Mouse (Mus musculus): ENCODE measurements at regions not wholly inside any gene's neighbourhood (a gene's known extent, or its start where the extent isn't known, plus 50 kb on each side); places are given as distances from the start of the nearest gene placed in this dataset.

DNA sequence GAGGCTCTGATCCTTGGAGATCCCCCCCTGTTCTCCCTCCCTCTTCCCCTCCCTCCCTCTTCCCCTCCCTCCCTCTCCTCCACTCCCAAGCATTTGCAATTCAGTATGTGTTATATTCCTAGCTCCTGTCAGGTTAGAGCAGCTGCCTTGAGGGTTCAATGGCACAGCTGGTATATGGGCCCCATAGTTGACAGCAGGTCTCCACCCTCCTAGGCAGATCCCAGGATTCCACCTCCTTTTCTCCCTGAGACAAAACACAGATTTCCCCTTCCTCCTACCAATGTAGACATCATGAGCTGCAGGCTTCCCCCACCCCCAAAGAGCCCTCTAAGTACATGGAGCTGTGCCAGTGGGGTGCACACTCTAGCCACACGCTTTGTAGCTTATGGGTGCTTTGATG lies 137.8 kb downstream of the Unc5cl start:
- H3K79me2 ChIP-seq (ENCODE audit: control insufficient read depth, insufficient read depth): no peaks in the 10 kb centered on the region
- H3ac ChIP-seq (ENCODE audit: control insufficient read depth, insufficient read length): no peak overlapping the region
- TF ChIP-seq TCF3 (IDR thresholded peaks at IDR 0.05; ENCODE audit: insufficient read length, low read depth) (no peak), CEBPB (IDR thresholded peaks at IDR 0.05; ENCODE audit: insufficient read depth, poor library complexity, severe bottlenecking) (no peak), MYOD1 (IDR thresholded peaks at IDR 0.05; ENCODE audit: control insufficient read depth in 1 of 3, insufficient read length in 2 of 3, low read depth in 2 of 3) (no peak), E2F4 (IDR thresholded peaks at IDR 0.05; ENCODE audit: insufficient read depth) (no peak), REST (IDR thresholded peaks at IDR 0.05; ENCODE audit: insufficient read depth, insufficient read length) (no peak), MAX (IDR thresholded peaks at IDR 0.05; ENCODE audit: low read depth) (no peak), SRF (IDR thresholded peaks at IDR 0.05; ENCODE audit: control insufficient read depth, insufficient read length, low read depth) (no peak), POLR2A (IDR thresholded peaks at IDR 0.05; ENCODE audit: insufficient read length, low read depth) (no peak), MYOG (IDR thresholded peaks at IDR 0.05; ENCODE audit: control insufficient read depth in 1 of 3, insufficient read depth in 1 of 3, insufficient read length in 2 of 3, low read depth in 2 of 3) (no peak)
- no peaks in the 10 kb centered on the region for H3K36me3 ChIP-seq (ENCODE audit: control insufficient read depth, insufficient read depth)
- no peaks in the 10 kb centered on the region for H3K27me3 ChIP-seq (ENCODE audit: control insufficient read depth, insufficient read depth, insufficient read length)
- no peak overlapping the region for H3K4me3 ChIP-seq
- no peak overlapping the region for H3K4me2 ChIP-seq (ENCODE audit: low read depth)

DNA sequence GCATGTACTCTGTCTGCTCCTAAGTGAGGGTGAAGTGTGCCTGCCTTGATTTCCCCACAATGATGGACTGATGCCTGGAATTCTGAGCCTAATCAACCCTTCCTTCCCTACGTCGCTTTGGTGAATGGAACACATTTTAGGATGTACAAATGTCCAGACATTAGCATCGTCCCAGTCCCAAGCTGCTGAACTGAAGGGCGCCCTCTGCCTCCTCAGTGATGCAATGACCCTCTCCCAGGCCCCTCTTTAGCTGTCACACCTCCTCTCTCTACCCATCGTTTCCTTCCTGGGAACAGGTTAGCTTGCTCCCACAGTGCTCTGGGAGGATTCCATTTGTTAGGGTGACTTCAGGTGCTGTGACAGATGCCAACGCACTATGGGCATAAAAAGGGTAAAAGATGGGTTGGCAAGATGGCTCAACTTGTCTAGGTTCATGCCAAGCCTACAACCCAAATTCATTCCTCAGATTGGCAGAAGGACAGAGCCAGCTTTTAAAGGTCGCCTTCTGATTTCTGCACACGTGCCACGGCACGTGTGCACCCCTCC lies 140.8 kb downstream of the Unc5cl start:
- Histone ChIP-seq H3K79me2 (ENCODE audit: control insufficient read depth, insufficient read depth) (no peaks in the 10 kb centered on the region), H3K36me3 (ENCODE audit: control insufficient read depth, insufficient read depth) (no peaks in the 10 kb centered on the region), H3K4me2 (ENCODE audit: low read depth) (no peak overlapping the region), H3ac (ENCODE audit: control insufficient read depth, insufficient read length) (no peak overlapping the region), H3K27me3 (ENCODE audit: control insufficient read depth, insufficient read depth, insufficient read length) (no peaks in the 10 kb centered on the region), H3K4me3 (no peak overlapping the region)
- TF ChIP-seq TCF12 (IDR thresholded peaks at IDR 0.05; ENCODE audit: insufficient read depth, poor library complexity, severe bottlenecking) (no peak), POLR2AphosphoS2 (IDR thresholded peaks at IDR 0.05; ENCODE audit: insufficient read length, low read depth) (no peak), MYOG (IDR thresholded peaks at IDR 0.05; ENCODE audit: control insufficient read depth in 1 of 3, insufficient read depth in 1 of 3, insufficient read length in 2 of 3, low read depth in 2 of 3) (no peak), TCF3 (IDR thresholded peaks at IDR 0.05; ENCODE audit: insufficient read length, low read depth) (no peak), MYOD1 (IDR thresholded peaks at IDR 0.05; ENCODE audit: control insufficient read depth in 1 of 3, insufficient read length in 2 of 3, low read depth in 2 of 3) (no peak)

- Histone ChIP-seq H3K4me2 (ENCODE audit: low read depth) (no peak overlapping the region), H3K79me2 (ENCODE audit: control insufficient read depth, insufficient read depth) (no peaks in the 10 kb centered on the region), H3K27me3 (ENCODE audit: control insufficient read depth, insufficient read depth, insufficient read length) (no peaks in the 10 kb centered on the region), H3K36me3 (ENCODE audit: control insufficient read depth, insufficient read depth) (no peaks in the 10 kb centered on the region), H3ac (ENCODE audit: control insufficient read depth, insufficient read length) (no peak overlapping the region), H3K4me3 (no peak overlapping the region)
- no peak for TF ChIP-seq POLR2A (IDR thresholded peaks at IDR 0.05; ENCODE audit: insufficient read length, low read depth)
- no peak for TF ChIP-seq POLR2AphosphoS2 (IDR thresholded peaks at IDR 0.05; ENCODE audit: insufficient read length, low read depth)
- TF ChIP-seq CEBPB (IDR thresholded peaks at IDR 0.05; ENCODE audit: insufficient read depth, poor library complexity, severe bottlenecking): no peak
- no peak for TF ChIP-seq REST (IDR thresholded peaks at IDR 0.05; ENCODE audit: insufficient read depth, insufficient read length)
- no peak for TF ChIP-seq SRF (IDR thresholded peaks at IDR 0.05; ENCODE audit: control insufficient read depth, insufficient read length, low read depth)
- no peak for TF ChIP-seq MAX (IDR thresholded peaks at IDR 0.05; ENCODE audit: low read depth)
- TF ChIP-seq MYOG (IDR thresholded peaks at IDR 0.05; ENCODE audit: control insufficient read depth in 1 of 3, insufficient read depth in 1 of 3, insufficient read length in 2 of 3, low read depth in 2 of 3): no peak
- TF ChIP-seq TCF12 (IDR thresholded peaks at IDR 0.05; ENCODE audit: insufficient read depth, poor library complexity, severe bottlenecking): no peak
Observed at GRCm38 (mm10) chr17:48596406-48596805, 141.7 kb downstream of the Unc5cl start.

- TF ChIP-seq TCF12 (IDR thresholded peaks at IDR 0.05; ENCODE audit: insufficient read depth, poor library complexity, severe bottlenecking) (no peak), USF1 (IDR thresholded peaks at IDR 0.05; ENCODE audit: low read depth) (no peak), E2F4 (IDR thresholded peaks at IDR 0.05; ENCODE audit: insufficient read depth) (no peak), REST (IDR thresholded peaks at IDR 0.05; ENCODE audit: insufficient read depth, insufficient read length) (no peak), SRF (IDR thresholded peaks at IDR 0.05; ENCODE audit: control insufficient read depth, insufficient read length, low read depth) (no peak), MYOG (IDR thresholded peaks at IDR 0.05; ENCODE audit: control insufficient read depth in 1 of 3, insufficient read depth in 1 of 3, insufficient read length in 2 of 3, low read depth in 2 of 3) (no peak), POLR2A (IDR thresholded peaks at IDR 0.05; ENCODE audit: insufficient read length, low read depth) (no peak), CEBPB (IDR thresholded peaks at IDR 0.05; ENCODE audit: insufficient read depth, poor library complexity, severe bottlenecking) (no peak), MYOD1 (IDR thresholded peaks at IDR 0.05; ENCODE audit: control insufficient read depth in 1 of 3, insufficient read length in 2 of 3, low read depth in 2 of 3) (no peak), MAX (IDR thresholded peaks at IDR 0.05; ENCODE audit: low read depth) (no peak), TCF3 (IDR thresholded peaks at IDR 0.05; ENCODE audit: insufficient read length, low read depth) (no peak), POLR2AphosphoS2 (IDR thresholded peaks at IDR 0.05; ENCODE audit: insufficient read length, low read depth) (no peak)
- Histone ChIP-seq H3K4me2 (ENCODE audit: low read depth) (no peak overlapping the region), H3K36me3 (ENCODE audit: control insufficient read depth, insufficient read depth) (no peaks in the 10 kb centered on the region), H3K79me2 (ENCODE audit: control insufficient read depth, insufficient read depth) (no peaks in the 10 kb centered on the region), H3K27me3 (ENCODE audit: control insufficient read depth, insufficient read depth, insufficient read length) (no peaks in the 10 kb centered on the region), H3ac (ENCODE audit: control insufficient read depth, insufficient read length) (no peak overlapping the region), H3K4me3 (no peak overlapping the region)
Observed at GRCm38 (mm10) chr17:48597301-48597700, 142.6 kb downstream of the Unc5cl start.

DNA sequence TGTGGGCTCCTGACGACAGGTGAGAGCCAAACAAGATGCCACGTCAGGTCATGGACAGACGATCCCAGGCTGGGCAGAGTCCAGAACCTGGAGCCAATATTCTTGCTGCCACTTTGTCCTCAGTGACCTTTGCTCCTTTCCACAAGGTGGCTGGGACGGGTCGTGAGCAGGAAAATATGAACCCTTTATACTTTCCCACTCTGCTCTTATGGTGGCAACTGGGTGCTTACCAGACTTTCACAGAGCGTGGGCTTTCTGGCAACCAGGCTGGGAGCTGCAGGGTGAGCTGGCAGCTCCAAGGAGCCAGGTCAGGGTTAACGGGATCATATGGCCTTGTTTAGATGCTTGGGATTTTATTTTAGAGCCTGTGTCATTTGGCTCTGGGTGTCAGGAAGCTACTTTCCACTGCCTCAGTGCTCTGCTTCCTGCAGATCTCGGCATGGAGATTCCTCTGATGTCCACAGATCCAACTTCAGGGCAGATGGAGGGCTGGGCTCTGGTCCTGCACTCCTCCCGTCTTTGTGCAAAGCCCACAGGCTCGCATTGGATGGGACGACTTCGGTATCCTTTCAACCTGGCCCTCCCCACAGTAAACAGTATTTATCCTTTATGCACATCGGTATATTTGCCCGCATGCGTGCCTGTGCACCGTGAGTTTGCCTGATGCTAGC lies 143.9 kb downstream of the Unc5cl start:
- Histone ChIP-seq H3ac (ENCODE audit: control insufficient read depth, insufficient read length) (no peak overlapping the region), H3K4me3 (no peak overlapping the region), H3K27me3 (ENCODE audit: control insufficient read depth, insufficient read depth, insufficient read length) (no peaks in the 10 kb centered on the region), H3K4me2 (ENCODE audit: low read depth) (no peak overlapping the region), H3K36me3 (ENCODE audit: control insufficient read depth, insufficient read depth) (no peaks in the 10 kb centered on the region), H3K79me2 (ENCODE audit: control insufficient read depth, insufficient read depth) (no peaks in the 10 kb centered on the region)
- TF ChIP-seq POLR2A (IDR thresholded peaks at IDR 0.05; ENCODE audit: insufficient read length, low read depth) (no peak), TCF3 (IDR thresholded peaks at IDR 0.05; ENCODE audit: insufficient read length, low read depth) (no peak), CEBPB (IDR thresholded peaks at IDR 0.05; ENCODE audit: insufficient read depth, poor library complexity, severe bottlenecking) (no peak), SRF (IDR thresholded peaks at IDR 0.05; ENCODE audit: control insufficient read depth, insufficient read length, low read depth) (no peak), MAX (IDR thresholded peaks at IDR 0.05; ENCODE audit: low read depth) (no peak), USF1 (IDR thresholded peaks at IDR 0.05; ENCODE audit: low read depth) (no peak), TCF12 (IDR thresholded peaks at IDR 0.05; ENCODE audit: insufficient read depth, poor library complexity, severe bottlenecking) (no peak), E2F4 (IDR thresholded peaks at IDR 0.05; ENCODE audit: insufficient read depth) (no peak), REST (IDR thresholded peaks at IDR 0.05; ENCODE audit: insufficient read depth, insufficient read length) (no peak), MYOG (IDR thresholded peaks at IDR 0.05; ENCODE audit: control insufficient read depth in 1 of 3, insufficient read depth in 1 of 3, insufficient read length in 2 of 3, low read depth in 2 of 3) (no peak), POLR2AphosphoS2 (IDR thresholded peaks at IDR 0.05; ENCODE audit: insufficient read length, low read depth) (no peak)
